In the genomic region with DNA sequence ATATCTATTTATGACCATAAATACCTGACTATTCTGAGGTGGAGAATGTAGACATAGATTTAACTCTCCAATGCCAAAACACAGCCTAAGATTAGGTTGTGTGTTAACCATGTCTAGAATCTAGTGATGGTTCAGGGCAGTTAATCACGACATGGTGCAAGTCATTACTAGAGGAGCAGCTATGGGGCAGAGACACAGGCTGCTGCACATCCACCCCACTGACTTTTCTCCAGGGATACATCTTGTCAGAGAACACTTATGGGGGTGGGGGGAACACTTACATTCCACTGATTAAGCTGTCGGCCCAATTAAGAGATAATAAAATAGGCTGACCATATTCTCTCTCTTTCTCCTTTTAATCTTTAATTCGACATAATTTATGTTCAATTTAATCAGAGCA, we compare ENCODE assay signal across 25 mouse cellular contexts.
"Had no signal": no experiment of that assay in that cellular context is flagged by ENCODE, and none has a peak within 500 bp of the region (broad histone marks: within the 10 kb centered on the region; RNA-seq: fewer than 3 reads in every experiment).

No protein-coding gene starts in this region.

- H3K9me3 ChIP-seq: heart, embryonic 13.5 days; heart, embryonic 15.5 days; hindbrain, embryonic 13.5 days; hindbrain, embryonic 15.5 days; kidney, embryonic 15.5 days; limb, embryonic 13.5 days; limb, embryonic 15.5 days had no signal

- H3K4me2 ChIP-seq: heart, embryonic 11.5 days; heart, embryonic 13.5 days; heart, embryonic 15.5 days; hindbrain, embryonic 13.5 days; hindbrain, embryonic 15.5 days; kidney, embryonic 15.5 days; limb, embryonic 13.5 days; limb, embryonic 15.5 days had no signal

- ATAC-seq: forebrain, postnatal 0 days; hindbrain, postnatal 0 days; intestine, embryonic 16.5 days had no signal

- H3K4me3 ChIP-seq: heart, adult 2 months; heart, embryonic 13.5 days; heart, embryonic 15.5 days; hindbrain, embryonic 13.5 days; hindbrain, embryonic 15.5 days; kidney, embryonic 15.5 days; layer of hippocampus, adult 2 months; limb, embryonic 13.5 days; limb, embryonic 15.5 days had no signal

- DNase-seq: forebrain, postnatal 0 days; gastrocnemius, postnatal 14 days; gastrocnemius, postnatal 36 days; heart, adult 11 months; heart, adult 2 months; heart, postnatal 14 days; heart, postnatal 36 days; kidney, adult 11 months; kidney, adult 2 months; kidney, adult 9 months; kidney, postnatal 14 days; kidney, postnatal 4 days; left cerebral cortex, postnatal 4 days had no signal

- H3K9ac ChIP-seq: forebrain, postnatal 0 days; heart, embryonic 13.5 days; heart, embryonic 15.5 days; hindbrain, embryonic 13.5 days; hindbrain, embryonic 15.5 days; kidney, embryonic 15.5 days; limb, embryonic 13.5 days; limb, embryonic 15.5 days had no signal

- H3K36me3 ChIP-seq: hindbrain, embryonic 15.5 days had no signal

- H3K27me3 ChIP-seq: heart, embryonic 13.5 days; heart, embryonic 15.5 days; hindbrain, embryonic 13.5 days; hindbrain, embryonic 15.5 days; kidney, embryonic 15.5 days; limb, embryonic 13.5 days; limb, embryonic 15.5 days had no signal

- H3K27ac ChIP-seq: heart, adult 2 months; heart, embryonic 13.5 days; heart, embryonic 15.5 days; hindbrain, postnatal 0 days; kidney, embryonic 15.5 days; kidney, postnatal 0 days; layer of hippocampus, adult 2 months; limb, embryonic 13.5 days; limb, embryonic 15.5 days had no signal

- H3K4me1 ChIP-seq: heart, embryonic 13.5 days; heart, embryonic 15.5 days; kidney, embryonic 15.5 days; limb, embryonic 13.5 days; limb, embryonic 15.5 days had no signal
